Mouse (Mus musculus) megakaryocyte, embryonic 14.5 days (primary cell): ENCODE data around the gene Zyg11b. TPM values are rescaled to one million over a fixed set of nuclear protein-coding genes. Genes with fewer than 3 reads are reported as not detected.
A peak's percentile ranks its signal among the peaks of the same experiment; 100 is the strongest.

Experiments used
- H3K27me3 ChIP-seq: replicated peaks from 2 replicates; pipeline ENCODE3; 2012; ENCODE audit warnings: inconsistent platforms
- H3K36me3 ChIP-seq: replicated peaks from 2 replicates; pipeline ENCODE3; 2012; ENCODE audit warnings: low read length, inconsistent platforms, mixed read lengths
- H3K4me1 ChIP-seq: 2 replicates; pipeline ENCODE4 v1.6.1; 2012; ENCODE audit warnings: inconsistent platforms
- H3K4me3 ChIP-seq: replicated peaks from 2 replicates; pipeline ENCODE3; 2012; ENCODE audit warnings: moderate library complexity, mild to moderate bottlenecking, inconsistent platforms
- H3K9me3 ChIP-seq: 2 replicates; pipeline ENCODE4 v1.6.1; 2012; ENCODE audit warnings: inconsistent platforms
- FLI1 ChIP-seq: IDR thresholded peaks from 2 replicates; pipeline ENCODE4 v1.6.1; 2012; ENCODE audit warnings: low read length, inconsistent platforms, mixed read lengths
- GATA1 ChIP-seq: IDR thresholded peaks from 3 replicates; pipeline ENCODE4 v1.6.1; 2012; ENCODE audit warnings: mixed read lengths, low read length, inconsistent platforms, borderline replicate concordance
- polyA plus RNA-seq: library from polyadenylated mRNA; stranded (reverse); fragments of >175 nt; gene quantifications from 2 replicates; pipeline ENCODE4 v1.2.3, GENCODE M21; 2012; ENCODE audit warnings: low replicate concordance; ENCODE audit not compliant: insufficient read depth

Gene Zyg11b
- polyA plus RNA-seq, 1 experiment, result 0.89 TPM

DNA sequence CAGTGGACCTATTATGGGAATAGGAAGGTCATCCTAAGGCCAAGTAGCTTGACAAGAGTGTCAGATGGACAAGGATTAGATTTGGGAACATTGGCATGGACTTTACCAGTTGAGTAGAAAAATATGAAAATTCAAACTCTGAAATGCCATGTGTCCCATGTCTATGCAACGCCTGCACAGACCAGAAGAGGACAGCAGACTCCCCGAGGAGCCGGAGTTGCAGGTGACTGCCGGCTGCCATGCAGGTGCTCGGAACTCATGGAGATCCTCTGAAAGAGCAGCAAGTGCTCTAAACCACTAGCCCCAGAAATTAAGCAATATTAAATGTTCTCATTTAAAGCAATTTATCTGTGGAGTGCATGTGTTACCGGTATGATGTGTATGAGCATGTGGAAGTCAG, 47.6 kb downstream of the Zyg11b start:
- Histone ChIP-seq H3K4me3 (no peak overlapping the region), H3K9me3 (no peaks in the 10 kb centered on the region), H3K27me3 (no peaks in the 10 kb centered on the region), H3K36me3 (peaks cover 96% of the 10 kb centered on the region), H3K4me1 (peaks cover 30% of the 10 kb centered on the region)
- TF ChIP-seq GATA1 (no peak), FLI1 (no peak)

DNA sequence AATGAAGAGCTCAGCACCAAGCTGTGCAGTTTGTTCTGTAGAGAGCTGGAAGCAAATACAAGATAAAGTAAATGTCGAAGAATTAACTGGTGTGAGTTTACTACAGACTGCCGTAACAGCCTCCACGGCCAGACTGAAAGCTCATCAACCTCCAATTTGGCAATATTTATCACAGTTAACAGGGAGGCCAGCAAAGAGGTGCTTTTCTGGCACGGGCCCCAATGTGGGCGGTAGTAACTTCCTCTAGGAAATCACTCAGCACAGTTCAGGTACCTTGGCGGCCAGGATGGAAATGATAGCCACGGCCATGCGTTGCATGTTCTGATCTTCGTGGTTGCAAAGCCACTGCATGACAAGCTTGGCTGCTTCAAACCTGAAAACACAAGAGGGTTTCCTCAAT, 50.4 kb downstream of the Zyg11b start:
- H3K4me1 ChIP-seq, result peaks cover 25% of the 10 kb centered on the region
- H3K9me3 ChIP-seq, result no peaks in the 10 kb centered on the region
- no peaks in the 10 kb centered on the region for H3K27me3 ChIP-seq
- no peak overlapping the region for H3K4me3 ChIP-seq
- H3K36me3 ChIP-seq, result peaks cover 82% of the 10 kb centered on the region
- no peak for TF ChIP-seq FLI1
- no peak for TF ChIP-seq GATA1

GRCm38 (mm10) chr4:108249314-108249713, 51.6 kb downstream of the Zyg11b start:
- TF ChIP-seq FLI1, result no peak
- no peak for TF ChIP-seq GATA1

GRCm38 (mm10) chr4:108233654-108234053, 67.2 kb downstream of the Zyg11b start:
- H3K27me3 ChIP-seq, result no peaks in the 10 kb centered on the region

More at GRCm38 (mm10) chr4:108249314-108249713, 51.6 kb downstream of the Zyg11b start:
- H3K36me3 ChIP-seq, result peaks cover 82% of the 10 kb centered on the region
- H3K4me3 ChIP-seq, result no peak overlapping the region
- H3K4me1 ChIP-seq, result peaks cover 18% of the 10 kb centered on the region
- no peaks in the 10 kb centered on the region for H3K27me3 ChIP-seq
- no peaks in the 10 kb centered on the region for H3K9me3 ChIP-seq

DNA sequence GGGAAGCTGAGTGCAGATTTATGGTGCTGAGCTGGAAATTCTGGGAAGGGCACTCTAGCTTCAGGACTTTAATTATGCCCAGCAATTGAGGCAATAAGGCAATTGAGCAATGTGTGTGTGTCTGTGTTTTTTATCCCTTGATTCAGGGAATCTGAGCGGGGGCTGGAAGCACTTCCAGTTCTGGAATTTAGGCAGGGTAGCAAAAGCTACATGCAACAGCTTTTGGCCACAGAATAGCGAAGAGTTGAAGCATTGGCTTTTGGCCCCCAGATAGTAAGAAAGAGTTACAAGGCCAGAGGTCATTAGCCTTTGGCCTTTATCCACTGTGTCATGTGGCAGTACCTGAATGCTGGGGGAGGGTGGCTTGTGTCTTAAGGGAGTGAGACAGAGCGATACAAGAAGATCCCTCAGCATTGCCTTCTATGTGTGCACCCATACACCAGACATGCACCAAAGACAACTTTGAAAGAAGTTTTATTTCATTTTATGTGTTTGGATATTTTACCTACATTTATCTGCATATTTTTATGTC, 75.5 kb downstream of the Zyg11b start:
- Histone ChIP-seq H3K9me3 (no peaks in the 10 kb centered on the region), H3K27me3 (peaks cover 19% of the 10 kb centered on the region), H3K4me3 (no peak overlapping the region), H3K4me1 (no peaks in the 10 kb centered on the region), H3K36me3 (peaks cover 11% of the 10 kb centered on the region)
- no peak for TF ChIP-seq FLI1
- no peak for TF ChIP-seq GATA1

More at GRCm38 (mm10) chr4:108233654-108234053, 67.2 kb downstream of the Zyg11b start:
- H3K4me3 ChIP-seq, result no peak overlapping the region
- TF ChIP-seq GATA1 (no peak), FLI1 (no peak)
- H3K4me1 ChIP-seq, result no peaks in the 10 kb centered on the region
- peaks cover 91% of the 10 kb centered on the region for H3K36me3 ChIP-seq
- no peaks in the 10 kb centered on the region for H3K9me3 ChIP-seq

GRCm38 (mm10) chr4:108222507-108222906, 78.4 kb downstream of the Zyg11b start:
- Histone ChIP-seq H3K36me3 (no peaks in the 10 kb centered on the region), H3K9me3 (no peaks in the 10 kb centered on the region), H3K27me3 (peaks cover 44% of the 10 kb centered on the region), H3K4me1 (peaks cover 6% of the 10 kb centered on the region), H3K4me3 (no peak overlapping the region)
- TF ChIP-seq FLI1 (no peak), GATA1 (no peak)

DNA sequence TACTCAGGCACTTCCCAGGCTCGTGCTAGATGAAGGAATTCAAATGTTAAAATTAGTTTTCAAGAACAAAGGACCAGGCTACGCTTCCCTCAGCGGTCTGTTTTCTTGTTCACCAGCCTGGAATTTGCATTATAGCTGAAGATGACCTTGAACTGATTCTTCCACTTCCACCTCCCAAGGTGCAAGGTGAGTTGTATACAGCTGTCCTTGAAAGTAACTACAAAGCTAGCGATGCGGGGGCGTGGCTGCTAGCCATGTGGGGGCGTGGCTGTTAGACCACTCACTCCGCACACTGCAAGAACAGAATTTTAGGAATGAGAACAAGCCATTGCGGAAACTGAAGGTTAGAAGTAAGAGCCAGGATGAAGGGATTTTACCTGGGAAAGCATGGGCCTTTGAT, 81.9 kb downstream of the Zyg11b start:
- H3K27me3 ChIP-seq, result peaks cover 61% of the 10 kb centered on the region
- no peaks in the 10 kb centered on the region; the same call in 1 of the 2 replicates for H3K9me3 ChIP-seq
- no peak for TF ChIP-seq GATA1
- TF ChIP-seq FLI1, result no peak
- no peaks in the 10 kb centered on the region for H3K36me3 ChIP-seq
- no peak overlapping the region for H3K4me3 ChIP-seq
- peaks cover 11% of the 10 kb centered on the region for H3K4me1 ChIP-seq

- peaks cover 64% of the 10 kb centered on the region for H3K27me3 ChIP-seq
- H3K4me3 ChIP-seq, result peak within 1 kb of the TSS; percentile 90
- TF ChIP-seq GATA1, result no peak
- TF ChIP-seq FLI1, result no peak
- H3K36me3 ChIP-seq, result no peaks in the 10 kb centered on the region
- H3K9me3 ChIP-seq, result peaks cover 6% of the 10 kb centered on the region
- peaks cover 11% of the 10 kb centered on the region for H3K4me1 ChIP-seq
Measured at GRCm38 (mm10) chr4:108217332-108218179, 83.3 kb downstream of the Zyg11b start, which contains the start of gene Zyg11a. Zyg11a (minus strand) TSS chr4:108218048.

DNA sequence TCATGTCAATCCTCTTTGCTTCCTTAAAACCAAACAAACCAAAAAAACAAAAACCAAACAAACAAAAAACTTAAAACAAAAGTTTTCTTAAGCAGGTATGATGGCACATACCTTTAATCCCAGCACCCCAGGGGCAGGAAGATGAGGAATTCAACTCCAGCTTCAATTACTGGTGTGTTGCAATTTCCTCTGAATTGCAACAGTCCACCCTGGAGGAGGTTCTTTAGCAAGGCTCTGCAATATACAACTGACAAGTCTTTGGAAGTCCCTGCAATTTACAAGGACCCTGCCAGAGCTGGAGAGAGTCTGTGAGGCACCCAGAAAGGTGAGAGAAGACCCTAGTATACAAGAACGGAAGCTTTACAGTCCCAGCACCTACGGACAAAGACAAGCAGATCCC, 87.9 kb downstream of the Zyg11b start:
- Histone ChIP-seq H3K4me3 (no peak overlapping the region), H3K27me3 (peaks cover 47% of the 10 kb centered on the region), H3K36me3 (no peaks in the 10 kb centered on the region), H3K4me1 (peaks cover 17% of the 10 kb centered on the region), H3K9me3 (peaks cover 9% of the 10 kb centered on the region)
- TF ChIP-seq FLI1 (no peak), GATA1 (no peak)

DNA sequence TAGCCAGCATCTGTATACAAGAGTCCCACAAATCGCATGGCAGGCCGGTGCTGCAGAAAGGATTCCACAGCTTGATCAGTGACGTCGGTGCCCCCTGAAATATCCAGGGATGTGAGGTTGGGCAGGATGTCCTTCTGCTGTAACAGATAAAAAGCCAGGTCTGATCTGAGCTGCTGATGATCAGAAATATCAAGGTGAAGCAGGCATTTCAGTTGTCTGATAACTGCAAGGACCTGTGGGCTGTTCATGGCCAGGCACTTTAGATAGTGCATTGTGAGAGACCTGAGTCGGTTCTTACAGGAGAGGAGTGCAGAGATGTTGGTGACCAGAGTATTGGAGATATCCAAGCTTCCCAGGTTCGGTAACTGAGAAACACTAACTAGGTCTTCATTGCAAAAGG, 96.3 kb downstream of the Zyg11b start:
- TF ChIP-seq FLI1, result no peak
- no peak for TF ChIP-seq GATA1
- H3K4me1 ChIP-seq, result peaks cover 6% of the 10 kb centered on the region
- H3K4me3 ChIP-seq, result no peak overlapping the region
- H3K36me3 ChIP-seq, result no peaks in the 10 kb centered on the region
- no peaks in the 10 kb centered on the region for H3K9me3 ChIP-seq
- H3K27me3 ChIP-seq, result peaks cover 33% of the 10 kb centered on the region
